Mouse (Mus musculus): ENCODE results near the gene Olfr1024. TPM values are rescaled to one million over a fixed set of nuclear protein-coding genes. Genes with fewer than 3 reads are reported as not detected.

The Olfr1024 gene
- total RNA-seq (2021): not detected

GRCm38 (mm10) chr2:85904952-85905351, at the start of gene Olfr1024:
Gene Olfr1024, minus strand, starts transcription at chr2:85905052.
- no peak for DNase-seq (ENCODE audit: low spot score)
- intact Hi-C loops (cut with DNase I): no loop called here

GRCm38 (mm10) chr2:85950137-85950536, 45.3 kb upstream of the Olfr1024 start, which contains the start of gene Olfr1028:
Gene Olfr1028, plus strand, starts transcription at chr2:85950437.
- intact Hi-C loops (cut with DNase I): no loop called here
- no peak for DNase-seq (ENCODE audit: low spot score)

GRCm38 (mm10) chr2:85921258-85921657, 16.4 kb upstream of the Olfr1024 start, which contains the start of gene Olfr1026:
Gene Olfr1026, plus strand, starts transcription at chr2:85921558.
- DNase-seq (ENCODE audit: low spot score): no peak
- intact Hi-C loops (cut with DNase I): no loop called here

GRCm38 (mm10) chr2:85914893-85915292, 10.0 kb upstream of the Olfr1024 start, which contains the start of gene Olfr1025-ps1:
Gene Olfr1025-ps1, plus strand, starts transcription at chr2:85915193.
- DNase-seq (ENCODE audit: low spot score): no peak
- intact Hi-C loops (cut with DNase I): no loop called here

GRCm38 (mm10) chr2:85913197-85913596, 8.3 kb upstream of the Olfr1024 start:
- intact Hi-C loops (cut with DNase I): no loop called here
- DNase-seq (ENCODE audit: low spot score): no peak

GRCm38 (mm10) chr2:85885340-85885739, 19.5 kb downstream of the Olfr1024 start, which contains the start of gene Olfr1023:
Gene Olfr1023, plus strand, starts transcription at chr2:85885640.
- intact Hi-C loops (cut with DNase I): no loop called here
- DNase-seq (ENCODE audit: low spot score): no peak

- no peak for DNase-seq (ENCODE audit: low spot score)
- intact Hi-C loops (cut with DNase I): no loop called here
Measured at GRCm38 (mm10) chr2:85868294-85868693, 36.6 kb downstream of the Olfr1024 start, which contains the start of gene Olfr1022. Gene Olfr1022, plus strand, starts transcription at chr2:85868594.

Other genes starting within 250 kb of the Olfr1024 start
- not detected for gene Olfr154, start 240.6 kb downstream of the Olfr1024 start, total RNA-seq (2021)
- not detected for gene Olfr1006, start 226.3 kb downstream of the Olfr1024 start, total RNA-seq (2021)
- gene Olfr1008, start 215.6 kb downstream of the Olfr1024 start, total RNA-seq (2021): not detected
- gene Olfr1009, start 189.6 kb downstream of the Olfr1024 start, total RNA-seq (2021): not detected
- gene Olfr1012, start 142.3 kb downstream of the Olfr1024 start, total RNA-seq (2021): not detected
- gene Olfr1013, start 138.0 kb downstream of the Olfr1024 start, total RNA-seq (2021): not detected
- gene Olfr1014, start 132.3 kb downstream of the Olfr1024 start, total RNA-seq (2021): not detected
- not detected for gene Olfr1015, start 123.0 kb downstream of the Olfr1024 start, total RNA-seq (2021)
- not detected for gene Olfr1016, start 102.5 kb downstream of the Olfr1024 start, total RNA-seq (2021)
- gene Olfr1018, start 86.6 kb downstream of the Olfr1024 start, total RNA-seq (2021): not detected
- not detected for gene Olfr1019, start 59.6 kb downstream of the Olfr1024 start, total RNA-seq (2021)
- not detected for gene Olfr1020, start 58.0 kb downstream of the Olfr1024 start, total RNA-seq (2021)
- gene Olfr1022, start 36.5 kb downstream of the Olfr1024 start, total RNA-seq (2021): not detected
- not detected for gene Olfr1023, start 19.4 kb downstream of the Olfr1024 start, total RNA-seq (2021)
- gene Olfr1025-ps1, start 10.1 kb upstream of the Olfr1024 start, total RNA-seq (2021): not detected
- not detected for gene Olfr1026, start 16.5 kb upstream of the Olfr1024 start, total RNA-seq (2021)
- gene Olfr1028, start 45.4 kb upstream of the Olfr1024 start, total RNA-seq (2021): not detected
- gene Olfr1029, start 68.8 kb upstream of the Olfr1024 start, total RNA-seq (2021): not detected
- not detected for gene Olfr1030, start 74.2 kb upstream of the Olfr1024 start, total RNA-seq (2021)
- not detected for gene Olfr1031, start 85.3 kb upstream of the Olfr1024 start, total RNA-seq (2021)
- not detected for gene Olfr1032, start 100.5 kb upstream of the Olfr1024 start, total RNA-seq (2021)
- 1 to 10 TPM; 5.3 to 6.2 TPM for gene Olfr1033, start 115.6 kb upstream of the Olfr1024 start, total RNA-seq (2021)
- gene Olfr1034, start 140.8 kb upstream of the Olfr1024 start, total RNA-seq (2021): under 1 TPM; 0.14 to 0.16 TPM
- gene Olfr1036, start 168.9 kb upstream of the Olfr1024 start, total RNA-seq (2021): not detected
- not detected for gene Olfr1037, start 182.3 kb upstream of the Olfr1024 start, total RNA-seq (2021)
- not detected for gene Olfr1039, start 230.9 kb upstream of the Olfr1024 start, total RNA-seq (2021)
- gene Olfr1040, start 241.7 kb upstream of the Olfr1024 start, total RNA-seq (2021): not detected

Data from heart, postnatal 25 days (tissue).